Mouse (Mus musculus): ENCODE results near the gene Slc17a9.

GRCm38 (mm10) chr2:180705975-180706374, 19.1 kb upstream of the Slc17a9 start:
- TF ChIP-seq CTCF (IDR thresholded peaks at IDR 0.05; ENCODE audit: low read depth, low read length): no peak
- no peak for TF ChIP-seq POLR2A (IDR thresholded peaks at IDR 0.05; ENCODE audit: borderline replicate concordance, low read depth, low read length)
